Mouse (Mus musculus) T-helper 17 cell (primary cell): ENCODE measurements around the gene Kcnk1.

ENCODE experiments used
- in situ Hi-C, 2 experiments: fragments of 300-600 bp; cut with MboI, MseI; formaldehyde crosslinking; loops; 1 replicate in 1 of 2; 2 replicates in 1 of 2; pipeline ENCODE4 v1.15.1; 2025; ENCODE audit warnings: high pct_unique_total_duplicates in 2 of 2

The Kcnk1 gene

GRCm38 (mm10) chr8:125996031-125996839, 1.3 kb downstream of the Kcnk1 start:
- in situ Hi-C loops, result no loop called here

- in situ Hi-C loops, result no loop called here
Observed at GRCm38 (mm10) chr8:125996980-125997379, 2.0 kb downstream of the Kcnk1 start.

- in situ Hi-C loops, result no loop called here
Observed at GRCm38 (mm10) chr8:125997550-125997949, 2.6 kb downstream of the Kcnk1 start.

GRCm38 (mm10) chr8:125999842-126000395, 4.9 kb downstream of the Kcnk1 start:
- in situ Hi-C loops, result no loop called here

- in situ Hi-C loops, result no loop called here
Observed at GRCm38 (mm10) chr8:126003546-126003945, 8.6 kb downstream of the Kcnk1 start.

- in situ Hi-C loops, result no loop called here
Observed at GRCm38 (mm10) chr8:126004953-126005352, 10.0 kb downstream of the Kcnk1 start.

GRCm38 (mm10) chr8:126006310-126006990, 11.5 kb downstream of the Kcnk1 start:
- in situ Hi-C loops, result no loop called here

GRCm38 (mm10) chr8:126007538-126008330, 12.8 kb downstream of the Kcnk1 start:
- in situ Hi-C loops, result no loop called here

GRCm38 (mm10) chr8:126008945-126009344, 14.0 kb downstream of the Kcnk1 start:
- in situ Hi-C loops, result no loop called here

GRCm38 (mm10) chr8:126010900-126011299, 15.9 kb downstream of the Kcnk1 start:
- in situ Hi-C loops, result no loop called here

- in situ Hi-C loops, result no loop called here
Observed at GRCm38 (mm10) chr8:126012334-126012733, 17.4 kb downstream of the Kcnk1 start.

GRCm38 (mm10) chr8:126013646-126014045, 18.7 kb downstream of the Kcnk1 start:
- in situ Hi-C loops, result no loop called here

- in situ Hi-C loops, result no loop called here
Observed at GRCm38 (mm10) chr8:126021932-126022331, 27.0 kb downstream of the Kcnk1 start.

GRCm38 (mm10) chr8:126023706-126024305, 28.8 kb downstream of the Kcnk1 start:
- in situ Hi-C loops, result no loop called here

- in situ Hi-C loops, result no loop called here
Observed at GRCm38 (mm10) chr8:126024891-126025290, 29.9 kb downstream of the Kcnk1 start.

- in situ Hi-C loops, result no loop called here
Observed at GRCm38 (mm10) chr8:126026121-126026520, 31.2 kb downstream of the Kcnk1 start.

- in situ Hi-C loops, result no loop called here
Observed at GRCm38 (mm10) chr8:126026584-126026983, 31.6 kb downstream of the Kcnk1 start.

- in situ Hi-C loops, result no loop called here
Observed at GRCm38 (mm10) chr8:126027486-126027885, 32.5 kb downstream of the Kcnk1 start.

GRCm38 (mm10) chr8:126028941-126029340, 34.0 kb downstream of the Kcnk1 start:
- in situ Hi-C loops, result no loop called here

- in situ Hi-C loops, result no loop called here
Observed at GRCm38 (mm10) chr8:126032776-126033175, 37.8 kb downstream of the Kcnk1 start.

- in situ Hi-C loops, result no loop called here
Observed at GRCm38 (mm10) chr8:126035046-126035445, 40.1 kb downstream of the Kcnk1 start.
